Mouse (Mus musculus) ES-E14 (cell line): ENCODE measurements around the gene Fam189a2. TPM values are rescaled to one million over a fixed set of nuclear protein-coding genes. Genes with fewer than 3 reads are reported as not detected.

Experiments
- DNase-seq: peaks from one replicate; pipeline ENCODE4 v3.0.0-alpha.2; 2013; ENCODE audit warnings: low read depth, low spot score
- H3K27ac ChIP-seq: 2 replicates; pipeline ENCODE4 v1.5.1; 2012; ENCODE audit warnings: low read depth, mild to moderate bottlenecking, low read length, moderate library complexity, mixed read lengths; ENCODE audit not compliant: poor library complexity, insufficient read depth, severe bottlenecking
- H3K36me3 ChIP-seq: 2 replicates; pipeline ENCODE4 v1.6.1; 2012; ENCODE audit warnings: mild to moderate bottlenecking, low read length, moderate library complexity, mixed read lengths; ENCODE audit not compliant: control insufficient read depth, poor library complexity, insufficient read depth, severe bottlenecking
- H3K4me1 ChIP-seq, 2 experiments: fragments of 150-350 bp in 1 of 2; sonication (generic) in 1 of 2; 2 replicates each; pipeline ENCODE4 v1.6.1; 2012; ENCODE audit warnings: low read length in 2 of 2, mild to moderate bottlenecking in 1 of 2, mixed read lengths in 1 of 2; ENCODE audit not compliant: control insufficient read depth in 2 of 2, insufficient read depth in 2 of 2, poor library complexity in 1 of 2
- H3K4me3 ChIP-seq, 2 experiments: fragments of 150-350 bp in 1 of 2; sonication (generic) in 1 of 2; 2 replicates each; pipeline ENCODE4 v1.5.1; 2012; ENCODE audit warnings: low read length in 2 of 2, low read depth in 1 of 2, mild to moderate bottlenecking in 1 of 2, mixed read lengths in 1 of 2; ENCODE audit not compliant: insufficient read depth in 1 of 2, poor library complexity in 1 of 2, severe bottlenecking in 1 of 2
- H3K9ac ChIP-seq: 2 replicates; pipeline ENCODE4 v1.6.1; 2012; ENCODE audit warnings: low read depth, mild to moderate bottlenecking, low read length, mixed read lengths; ENCODE audit not compliant: poor library complexity, insufficient read depth, severe bottlenecking
- H3K9me3 ChIP-seq: fragments of 150-350 bp; sonication (generic); 2 replicates; pipeline ENCODE4 v1.6.1; 2012; ENCODE audit warnings: low read depth, mild to moderate bottlenecking, low read length; ENCODE audit not compliant: control insufficient read depth, insufficient read depth
- CHD2 ChIP-seq: IDR thresholded peaks from 2 replicates; pipeline ENCODE4 v1.6.1; 2014; ENCODE audit warnings: mild to moderate bottlenecking, low read depth, low read length, inconsistent platforms
- HCFC1 ChIP-seq: IDR thresholded peaks from 2 replicates; pipeline ENCODE4 v1.6.1; 2012; ENCODE audit warnings: low read length, inconsistent platforms, borderline replicate concordance; ENCODE audit not compliant: insufficient read depth
- MAFK ChIP-seq: IDR thresholded peaks from 2 replicates; pipeline ENCODE4 v1.6.1; 2014; ENCODE audit warnings: mild to moderate bottlenecking, low read depth, low read length, inconsistent platforms; ENCODE audit not compliant: insufficient read depth
- ZC3H11A ChIP-seq: IDR thresholded peaks from 2 replicates; pipeline ENCODE4 v1.6.1; 2012; ENCODE audit warnings: low read depth, mild to moderate bottlenecking, inconsistent platforms, low read length, borderline replicate concordance
- ZNF384 ChIP-seq: IDR thresholded peaks from 2 replicates; pipeline ENCODE4 v1.6.1; 2012; ENCODE audit warnings: low read depth, low read length, inconsistent platforms
- in situ Hi-C, 2 experiments: fragments of 600-800 bp; cut with MboI; formaldehyde crosslinking; loops; one replicate each; pipeline ENCODE4 v1.15.1; 2025; ENCODE audit warnings: low sequenced_read_pairs in 2 of 2, inconsistent platforms in 1 of 2; ENCODE audit not compliant: unreplicated experiment in 2 of 2
- total RNA-seq: library from RNA; depleted of rRNA; stranded (reverse); fragments of 300-350 nt; gene quantifications from 2 replicates; pipeline ENCODE4 v1.2.3, GENCODE M21; 2012

Gene Fam189a2
- total RNA-seq, 1 experiment = 1.6 TPM

DNA sequence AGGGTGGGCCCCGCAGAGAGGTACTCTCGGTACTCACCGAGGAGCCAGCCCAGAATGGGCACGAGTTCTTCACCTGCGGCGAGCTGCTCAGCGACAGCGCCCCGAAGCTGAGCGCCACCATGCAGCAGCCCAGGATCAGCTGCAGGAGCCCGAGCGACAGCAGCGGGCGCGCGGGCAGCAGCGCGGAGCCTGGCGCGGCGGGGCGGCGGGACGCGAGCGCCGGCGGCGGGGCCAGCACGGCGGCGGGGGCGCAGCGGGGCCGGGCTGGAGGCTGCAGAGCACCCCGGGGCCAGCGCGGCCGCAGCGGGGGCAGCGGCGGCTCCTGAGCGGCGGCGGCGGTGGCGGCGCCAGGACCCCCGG is 328 bp downstream of the Fam189a2 start:
- H3K27ac ChIP-seq = no peak overlapping the region

DNA sequence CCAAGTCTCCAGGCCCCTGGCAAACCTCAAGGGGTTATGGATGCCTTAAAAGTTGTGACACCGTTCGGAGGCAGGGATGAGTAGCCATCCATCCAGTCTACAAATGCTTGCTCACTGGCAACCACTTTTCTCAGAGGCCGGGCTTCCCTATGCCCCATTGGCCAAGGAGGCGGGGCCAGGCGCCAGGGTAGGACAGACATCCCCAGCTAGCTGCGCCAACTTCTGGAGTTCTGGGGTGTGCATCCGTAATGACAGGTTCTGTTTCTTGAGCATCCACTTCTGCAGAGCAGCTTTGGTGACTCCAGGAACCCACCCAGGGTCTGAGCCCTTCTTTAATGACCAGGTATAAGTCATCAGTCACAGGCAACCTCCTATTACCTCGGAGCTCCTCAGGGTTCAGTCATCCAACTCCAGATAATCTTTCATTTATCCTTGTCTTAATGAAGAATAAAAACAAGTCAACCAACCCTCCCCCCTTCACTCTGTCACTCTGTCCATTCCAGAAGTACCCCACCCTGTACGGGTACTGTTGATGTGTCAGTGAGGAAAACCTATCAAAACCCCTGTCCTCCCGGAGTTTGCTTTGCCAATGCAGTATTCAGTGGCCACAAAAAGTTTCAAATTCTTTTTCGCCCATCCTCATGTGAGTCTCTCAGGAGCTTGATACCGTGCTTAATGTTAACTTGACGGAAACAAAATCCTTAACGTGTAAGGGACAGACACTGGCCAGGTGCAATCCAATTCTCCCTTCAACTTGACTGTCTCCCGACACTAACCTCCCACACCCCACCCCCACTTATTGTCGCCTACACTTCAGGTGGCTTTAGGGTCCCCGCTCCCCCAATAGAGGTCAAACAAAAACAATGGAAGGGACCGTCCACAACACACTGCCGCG is 956 bp downstream of the Fam189a2 start:
- no peak overlapping the region for H3K27ac ChIP-seq
- H3K36me3 ChIP-seq = no peaks in the 10 kb centered on the region
- peaks cover 5 to 8% of the 10 kb centered on the region in 2 experiments for H3K4me1 ChIP-seq
- H3K9me3 ChIP-seq = no peaks in the 10 kb centered on the region
- in situ Hi-C loops = no loop called here
- H3K9ac ChIP-seq = peak overlapping the region; percentile 6
- H3K4me3 ChIP-seq = peak overlapping the region; percentile 63 to 76
- no peak for DNase-seq
- TF ChIP-seq HCFC1 (no peak), ZC3H11A (no peak), MAFK (no peak), ZNF384 (no peak), CHD2 (no peak)

More for the DNA sequence above, 328 bp downstream of the Fam189a2 start:
- peaks cover 5 to 8% of the 10 kb centered on the region in 2 experiments for H3K4me1 ChIP-seq
- in situ Hi-C loops = no loop called here
- DNase-seq = no peak
- H3K9ac ChIP-seq = peak overlapping the region; percentile 6
- peak overlapping the region; percentile 63 to 76 for H3K4me3 ChIP-seq
- TF ChIP-seq ZNF384 (no peak), ZC3H11A (no peak), HCFC1 (no peak), MAFK (no peak), CHD2 (no peak)
- no peaks in the 10 kb centered on the region for H3K9me3 ChIP-seq
- H3K36me3 ChIP-seq = no peaks in the 10 kb centered on the region

DNA sequence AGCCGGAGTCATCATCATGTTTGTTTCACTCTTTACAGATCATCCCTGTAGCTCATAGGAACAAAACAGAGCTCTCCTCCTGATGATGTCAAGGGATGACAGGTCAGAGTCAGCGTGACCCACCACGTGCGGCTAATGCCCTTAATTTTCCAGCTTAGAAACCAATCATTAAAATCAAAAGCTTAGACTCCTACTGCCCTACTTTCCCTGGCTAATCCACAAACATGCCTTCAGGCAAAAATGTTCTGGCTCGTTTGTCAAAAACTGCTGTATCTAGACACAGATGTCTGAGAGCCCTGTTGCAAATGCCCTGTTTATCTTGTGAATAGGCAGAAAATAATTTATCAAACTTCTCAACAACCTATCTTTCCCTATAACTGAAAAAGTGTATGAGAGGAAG is 4.9 kb downstream of the Fam189a2 start:
- TF ChIP-seq ZNF384 = no peak
- no peak for TF ChIP-seq ZC3H11A
- no peak for TF ChIP-seq CHD2
- no peak overlapping the region for H3K27ac ChIP-seq
- H3K4me3 ChIP-seq = no peak overlapping the region
- H3K9ac ChIP-seq = no peak overlapping the region
- no peak for DNase-seq
- H3K9me3 ChIP-seq = no peaks in the 10 kb centered on the region
- H3K36me3 ChIP-seq = no peaks in the 10 kb centered on the region
- in situ Hi-C loops = no loop called here
- peaks cover 3 to 14% of the 10 kb centered on the region in 2 experiments; a peak in 3 of 4 replicates for H3K4me1 ChIP-seq

DNA sequence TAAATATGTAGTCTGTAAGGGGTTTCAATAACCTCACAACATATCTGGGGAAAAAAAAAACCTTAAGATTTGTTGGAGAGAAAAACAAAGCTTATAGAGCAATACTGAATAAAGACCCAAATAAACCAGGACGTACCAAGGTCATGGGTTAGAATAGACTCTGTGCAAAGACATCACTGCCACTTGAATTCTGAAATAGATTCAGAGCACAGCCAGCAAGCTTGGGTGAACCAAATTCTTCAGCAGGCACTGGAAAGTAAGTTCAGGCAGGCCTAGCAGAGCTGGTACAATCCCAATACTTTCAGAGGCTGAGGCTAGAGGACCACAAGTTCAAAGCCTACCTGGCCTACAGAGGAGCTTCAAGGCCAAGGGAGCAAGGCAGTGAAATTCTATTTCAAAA is 6.2 kb downstream of the Fam189a2 start:
- no peak overlapping the region for H3K27ac ChIP-seq
- H3K9me3 ChIP-seq = no peaks in the 10 kb centered on the region
- in situ Hi-C loops = no loop called here

More for the DNA sequence above, 6.2 kb downstream of the Fam189a2 start:
- DNase-seq = no peak
- Histone ChIP-seq H3K9ac (no peak overlapping the region), H3K4me1 (peaks cover 3 to 12% of the 10 kb centered on the region in 2 experiments; a peak in 3 of 4 replicates), H3K36me3 (no peaks in the 10 kb centered on the region), H3K4me3 (no peak overlapping the region)
- TF ChIP-seq HCFC1 (no peak), CHD2 (no peak), ZNF384 (no peak), MAFK (no peak), ZC3H11A (no peak)
